Mouse (Mus musculus) CH12.LX (cell line): ENCODE data around the gene Ednra. TPM values are rescaled to one million over a fixed set of nuclear protein-coding genes. Genes with fewer than 3 reads are reported as not detected.

Experiments used
- DNase-seq: peaks from one replicate; pipeline ENCODE4 v3.0.0-alpha.2; 2013; ENCODE audit errors: extremely low read depth
- H3K27ac ChIP-seq: 2 replicates; pipeline ENCODE4 v1.5.1; 2012; ENCODE audit warnings: low read depth, mild to moderate bottlenecking, control low read depth, moderate library complexity; ENCODE audit not compliant: insufficient read depth
- H3K27me3 ChIP-seq: replicated peaks from 2 replicates; pipeline ENCODE3; 2012; ENCODE audit warnings: inconsistent platforms
- H3K36me3 ChIP-seq, 2 experiments: replicated peaks in 1 of 2; 2 replicates each; pipeline versions ENCODE3 to v1.6.1; 2012; ENCODE audit warnings: inconsistent platforms in 1 of 2, low read length in 1 of 2, mild to moderate bottlenecking in 1 of 2, mixed read lengths in 1 of 2, moderate library complexity in 1 of 2; ENCODE audit not compliant: control insufficient read depth in 1 of 2, insufficient read depth in 1 of 2
- H3K4me1 ChIP-seq, 2 experiments: 2 replicates each; pipeline ENCODE4 v1.6.1; 2012; ENCODE audit warnings: inconsistent platforms in 1 of 2, moderate library complexity in 1 of 2; ENCODE audit not compliant: insufficient read depth in 2 of 2, control insufficient read depth in 1 of 2
- H3K4me2 ChIP-seq: 2 replicates; pipeline ENCODE4 v1.6.1; 2012; ENCODE audit warnings: low read depth, mild to moderate bottlenecking, control low read depth; ENCODE audit not compliant: poor library complexity, insufficient read depth, severe bottlenecking
- H3K4me3 ChIP-seq, 3 experiments: fragments of 150-350 bp in 1 of 3; sonication (generic) in 1 of 3; replicated peaks in 1 of 3; 2 replicates each; pipeline versions ENCODE3 to v1.5.1; 2011 to 2012; ENCODE audit warnings: low read depth in 2 of 3, low read length in 2 of 3, mild to moderate bottlenecking in 2 of 3, moderate library complexity in 2 of 3, control low read depth in 1 of 3, improper control_type of control experiment in 1 of 3, inconsistent platforms in 1 of 3, mixed read lengths in 1 of 3; ENCODE audit not compliant: poor library complexity in 1 of 3
- H3K79me2 ChIP-seq: replicated peaks from 2 replicates; pipeline ENCODE4 v1.6.1; 2012; ENCODE audit warnings: mild to moderate bottlenecking, moderate library complexity; ENCODE audit not compliant: control insufficient read depth, poor library complexity, insufficient read depth, severe bottlenecking; ENCODE audit errors: extremely low read depth
- H3K9ac ChIP-seq: 2 replicates; pipeline ENCODE4 v1.6.1; 2012; ENCODE audit warnings: low read depth, mild to moderate bottlenecking, control low read depth, moderate library complexity; ENCODE audit not compliant: insufficient read depth
- H3K9me3 ChIP-seq: replicated peaks from 2 replicates; pipeline ENCODE3; 2012; ENCODE audit warnings: low read length, inconsistent platforms, mixed read lengths
- BHLHE40 ChIP-seq: IDR thresholded peaks from 2 replicates; pipeline ENCODE4 v1.6.1; 2011; ENCODE audit warnings: mild to moderate bottlenecking, low read depth, low read length, improper control_type of control experiment
- CHD1 ChIP-seq: IDR thresholded peaks from 2 replicates; pipeline ENCODE4 v1.6.1; 2012; ENCODE audit warnings: low read depth, low read length, improper control_type of control experiment, inconsistent platforms
- CHD2 ChIP-seq: IDR thresholded peaks from 2 replicates; pipeline ENCODE4 v1.6.1; 2011; ENCODE audit warnings: low read length, improper control_type of control experiment
- ELF1 ChIP-seq: IDR thresholded peaks from 2 replicates; pipeline ENCODE4 v1.6.1; 2014; ENCODE audit warnings: low read depth, mild to moderate bottlenecking, inconsistent platforms, low read length, improper control_type of control experiment
- EP300 ChIP-seq: IDR thresholded peaks from 2 replicates; pipeline ENCODE4 v1.6.1; 2011; ENCODE audit warnings: low read length, improper control_type of control experiment
- ETS1 ChIP-seq: conservative IDR thresholded peaks from 2 replicates; pipeline ENCODE4 v1.6.1; 2012; ENCODE audit warnings: low read depth, mild to moderate bottlenecking, inconsistent platforms, low read length, improper control_type of control experiment, moderate library complexity
- GABPA ChIP-seq: IDR thresholded peaks from 2 replicates; pipeline ENCODE4 v1.6.1; 2012; ENCODE audit warnings: low read depth, low read length, improper control_type of control experiment, inconsistent platforms; ENCODE audit not compliant: insufficient replicate concordance
- MAZ ChIP-seq: IDR thresholded peaks from 2 replicates; pipeline ENCODE4 v1.6.1; 2012; ENCODE audit warnings: low read depth, mild to moderate bottlenecking, inconsistent platforms, low read length, improper control_type of control experiment, moderate library complexity
- NELFE ChIP-seq: IDR thresholded peaks from 2 replicates; pipeline ENCODE4 v1.6.1; 2011; ENCODE audit warnings: low read depth, low read length, improper control_type of control experiment
- NRF1 ChIP-seq: IDR thresholded peaks from 2 replicates; pipeline ENCODE4 v1.6.1; 2014; ENCODE audit warnings: low read depth, mild to moderate bottlenecking, inconsistent platforms, low read length, improper control_type of control experiment, moderate library complexity
- PAX5 ChIP-seq: IDR thresholded peaks from 2 replicates; pipeline ENCODE4 v1.6.1; 2012; ENCODE audit warnings: low read length, inconsistent platforms, mixed read lengths
- RAD21 ChIP-seq: IDR thresholded peaks from 2 replicates; pipeline ENCODE4 v1.6.1; 2011; ENCODE audit warnings: low read depth, mild to moderate bottlenecking, low read length, improper control_type of control experiment, moderate library complexity
- SIN3A ChIP-seq: IDR thresholded peaks from 2 replicates; pipeline ENCODE4 v1.6.1; 2012; ENCODE audit warnings: low read length, improper control_type of control experiment, inconsistent platforms
- TCF12 ChIP-seq: IDR thresholded peaks from 2 replicates; pipeline ENCODE4 v1.6.1; 2014; ENCODE audit warnings: low read depth, mild to moderate bottlenecking, inconsistent platforms, low read length, improper control_type of control experiment
- UBTF ChIP-seq: IDR thresholded peaks from 2 replicates; pipeline ENCODE4 v1.6.1; 2012; ENCODE audit warnings: low read depth, mild to moderate bottlenecking, inconsistent platforms, low read length, improper control_type of control experiment, moderate library complexity
- ZC3H11A ChIP-seq: IDR thresholded peaks from 2 replicates; pipeline ENCODE4 v1.6.1; 2012; ENCODE audit warnings: low read depth, mild to moderate bottlenecking, inconsistent platforms, low read length, improper control_type of control experiment
- ZNF384 ChIP-seq: IDR thresholded peaks from 2 replicates; pipeline ENCODE4 v1.6.1; 2012; ENCODE audit warnings: low read depth, low read length, improper control_type of control experiment, inconsistent platforms
- dilution Hi-C: fragments of 300-500 bp; cut with MboI; formaldehyde crosslinking; loops from 2 replicates; pipeline ENCODE4 v1.14.3; 2020; ENCODE audit warnings: low sequenced_read_pairs; ENCODE audit not compliant: extremely low pct_unique_long_range_greater_than_20kb, extremely low pct_ligation_motif_present
- in situ Hi-C: fragments of 300-500 bp; cut with MboI; formaldehyde crosslinking; loops from 3 replicates; pipeline ENCODE4 v1.14.3; 2019; ENCODE audit warnings: low sequenced_read_pairs, low pct_ligation_motif_present, low pct_unique_long_range_greater_than_20kb, mixed read lengths
- polyA plus RNA-seq: library from polyadenylated mRNA; unstranded; fragments of >175 nt; gene quantifications from 2 replicates; pipeline ENCODE4 v1.2.1, GENCODE M21; 2012; ENCODE audit warnings: low read depth; ENCODE audit not compliant: insufficient read length
- total RNA-seq, 2 experiments: library from RNA; depleted of rRNA; stranded (reverse); fragments of 300-350 nt in 1 of 2; fragments of >200 nt in 1 of 2; gene quantifications; 2 replicates each; pipeline ENCODE4 v1.2.3; 2012 to 2014

Gene Ednra
- total and polyA plus RNA-seq, 3 experiments = 0.08 to 0.09 TPM; not detected in 1

DNA sequence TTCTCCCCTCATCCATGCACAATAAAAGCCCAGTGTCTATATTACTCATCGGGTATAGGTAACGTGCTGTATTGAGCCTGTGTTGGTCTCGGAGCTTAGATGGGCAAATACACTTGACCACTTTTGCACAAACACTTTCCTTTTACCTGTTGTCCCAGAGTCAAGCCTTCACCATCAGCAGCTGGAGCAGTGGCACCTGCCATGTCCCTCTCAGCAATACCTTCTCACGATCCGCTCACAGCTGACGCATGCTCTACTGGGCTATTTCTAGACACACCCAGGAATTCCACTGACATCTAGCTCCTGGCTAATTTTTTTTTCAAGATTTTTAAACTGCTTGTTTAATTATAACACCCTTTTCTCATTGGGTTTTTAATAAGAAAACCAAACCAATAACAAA is 14.2 kb upstream of the Ednra start:
- H3K79me2 ChIP-seq = no peaks in the 10 kb centered on the region
- TF ChIP-seq ZNF384 = no peak
- no peak for TF ChIP-seq CHD2
- no peak for TF ChIP-seq PAX5
- no peaks in the 10 kb centered on the region for H3K27me3 ChIP-seq
- no peak for DNase-seq
- H3K9ac ChIP-seq = no peak overlapping the region
- no peaks in the 10 kb centered on the region for H3K9me3 ChIP-seq
- dilution Hi-C loops = no loop called here
- in situ Hi-C loops = no loop called here
- no peak overlapping the region for H3K4me2 ChIP-seq
- H3K4me1 ChIP-seq = no peaks in the 10 kb centered on the region
- no peak overlapping the region for H3K27ac ChIP-seq
- no peak overlapping the region for H3K4me3 ChIP-seq
- H3K36me3 ChIP-seq = no peaks in the 10 kb centered on the region

GRCm38 (mm10) chr8:77737327-77737726 is 13.1 kb upstream of the Ednra start:
- no peaks in the 10 kb centered on the region for H3K79me2 ChIP-seq
- H3K9me3 ChIP-seq = peaks cover 7% of the 10 kb centered on the region
- no peak for TF ChIP-seq RAD21
- TF ChIP-seq NELFE = no peak
- no peak for TF ChIP-seq ZC3H11A
- no peak for TF ChIP-seq SIN3A
- no peak for TF ChIP-seq ELF1
- no peak for TF ChIP-seq BHLHE40
- TF ChIP-seq ETS1 = no peak
- no peak for TF ChIP-seq CHD1
- no peak for TF ChIP-seq EP300
- TF ChIP-seq GABPA = no peak
- TF ChIP-seq MAZ = no peak
- no peak for TF ChIP-seq NRF1
- no peak for TF ChIP-seq ZNF384
- TF ChIP-seq TCF12 = no peak
- TF ChIP-seq UBTF = no peak
- H3K4me1 ChIP-seq = no peaks in the 10 kb centered on the region
- in situ Hi-C loops (no loop called here), dilution Hi-C loops (no loop called here)
- no peak overlapping the region for H3K9ac ChIP-seq
- H3K36me3 ChIP-seq = no peaks in the 10 kb centered on the region
- H3K27ac ChIP-seq = no peak overlapping the region
- H3K27me3 ChIP-seq = no peaks in the 10 kb centered on the region
- DNase-seq = no peak
- H3K4me2 ChIP-seq = no peak overlapping the region
- H3K4me3 ChIP-seq = no peak overlapping the region
